Mouse (Mus musculus) WW6 (cell line): ENCODE measurements around the gene Cngb1.
"Not testable (repeated sequence)": the region's sequence is repeated elsewhere in the genome, so short reads cannot be mapped to it uniquely, and the experiment has no call there.

ENCODE experiments used
- DNase-seq: peaks from one replicate; pipeline ENCODE4 v3.0.0-alpha.2; 2013; ENCODE audit warnings: low read depth, low spot score

The Cngb1 gene

GRCm38 (mm10) chr8:95247277-95247676 is 59.1 kb downstream of the Cngb1 start:
- DNase-seq, result no peak

GRCm38 (mm10) chr8:95245180-95245579 is 61.2 kb downstream of the Cngb1 start:
- no peak for DNase-seq

GRCm38 (mm10) chr8:95243853-95244252 is 62.5 kb downstream of the Cngb1 start:
- DNase-seq, result no peak

- no peak for DNase-seq
Observed at GRCm38 (mm10) chr8:95242826-95243571, 63.4 kb downstream of the Cngb1 start.

GRCm38 (mm10) chr8:95242099-95242825 is 64.1 kb downstream of the Cngb1 start:
- no peak for DNase-seq

- no peak for DNase-seq
Observed at GRCm38 (mm10) chr8:95235683-95236082, 70.7 kb downstream of the Cngb1 start.

GRCm38 (mm10) chr8:95230086-95230485 is 76.3 kb downstream of the Cngb1 start:
- DNase-seq, result not testable (repeated sequence)

- DNase-seq, result no peak
Observed at GRCm38 (mm10) chr8:95227151-95227468, 79.3 kb downstream of the Cngb1 start.

GRCm38 (mm10) chr8:95226251-95227150 is 79.9 kb downstream of the Cngb1 start:
- DNase-seq, result no peak

- DNase-seq, result no peak
Observed at GRCm38 (mm10) chr8:95223969-95224368, 82.4 kb downstream of the Cngb1 start.

GRCm38 (mm10) chr8:95221045-95221444 is 85.3 kb downstream of the Cngb1 start:
- DNase-seq, result no peak

GRCm38 (mm10) chr8:95220571-95220998 is 85.8 kb downstream of the Cngb1 start:
- DNase-seq, result no peak

GRCm38 (mm10) chr8:95219623-95220022 is 86.8 kb downstream of the Cngb1 start:
- DNase-seq, result no peak

GRCm38 (mm10) chr8:95215709-95216360 is 90.5 kb downstream of the Cngb1 start:
- DNase-seq, result no peak

GRCm38 (mm10) chr8:95209924-95210323 is 96.5 kb downstream of the Cngb1 start:
- DNase-seq, result no peak

GRCm38 (mm10) chr8:95205946-95206345 is 100.4 kb downstream of the Cngb1 start:
- no peak for DNase-seq

GRCm38 (mm10) chr8:95204039-95204380 is 102.4 kb downstream of the Cngb1 start:
- peak; percentile 56 for DNase-seq

- DNase-seq, result no peak
Observed at GRCm38 (mm10) chr8:95203326-95204038, 102.9 kb downstream of the Cngb1 start.

GRCm38 (mm10) chr8:95202649-95203275 is 103.6 kb downstream of the Cngb1 start, which contains the start of gene Kifc3:
Kifc3 (minus strand) TSS chr8:95202812.
- no peak for DNase-seq

GRCm38 (mm10) chr8:95202056-95202570 is 104.3 kb downstream of the Cngb1 start:
- no peak for DNase-seq
